ENCODE assay signal across 8 mouse cellular contexts in genomic region chr11:60273273-60273805, GRCm38 (mm10). TPM values are rescaled to one million over a fixed set of nuclear protein-coding genes. Genes with fewer than 3 reads are reported as not detected.
A peak's percentile ranks its signal among the peaks of the same experiment; 100 is the strongest.
DNase-seq lines count a peak whose midpoint lies in the region; ATAC-seq lines count a peak whose summit lies in the region.

No protein-coding gene starts in this region.

- WGBS in hindbrain, embryonic 10.5 days, result 64% methylated on average over 5 of the region's 5 CpGs

- no peak overlapping the region for H3K4me3 ChIP-seq in hindbrain, embryonic 10.5 days

- H3K27ac ChIP-seq in hindbrain, embryonic 10.5 days, result peak overlapping the region; percentile 51

- H3K36me3 ChIP-seq in hindbrain, embryonic 10.5 days, result 0 out of 2 replicates have a peak, but pooled peaks cover 4% of the 10 kb centered on the region

- no peaks in the 10 kb centered on the region for H3K9me3 ChIP-seq in hindbrain, embryonic 10.5 days

- peaks cover 15% of the 10 kb centered on the region; the same call in 1 of the 2 replicates for H3K4me1 ChIP-seq in hindbrain, embryonic 10.5 days (replicated peaks)

- DNase-seq in kidney, postnatal 10 days, result peak; percentile 47
- no peak for DNase-seq in kidney, postnatal 36 days
- peak; percentile 75 to 82 for DNase-seq in adrenal gland, postnatal 36 days
- peak; percentile 37 for DNase-seq in hindbrain, embryonic 10.5 days (ENCODE audit: low spot score)
- DNase-seq in lung, postnatal 36 days, result peak; percentile 57
- DNase-seq in layer of hippocampus, postnatal 36 days, result no peak

- ATAC-seq in inflammation-experienced regulatory T-cells, adult 6 months, result no peak
- no peak for ATAC-seq in frontal cortex, adult (ENCODE audit: low TSS enrichment)

- no peaks in the 10 kb centered on the region for H3K27me3 ChIP-seq in hindbrain, embryonic 10.5 days (ENCODE audit: insufficient read depth, poor library complexity, severe bottlenecking)

RNA-seq across cellular contexts. Expression of gene Srebf1, which starts 51.0 kb away (rescaled TPM):
- total RNA-seq in adrenal gland, postnatal 36 days (2021), result 100 to 1,000 TPM; 160 to 181 TPM
- polyA plus RNA-seq in hindbrain, embryonic 10.5 days (2016; fragmentation: Nextera tagmentation; extraction: Ambion mirVana), result 45.0 and 55.8 TPM in 2 replicates
- polyA plus RNA-seq in inflammation-experienced regulatory T-cells, adult 6 months (2017; shearing (Covaris generic)), result 10 to 100 TPM; 21.7 to 26.7 (median 24.3) TPM
- 10 to 100 TPM; 47.1 to 56.2 TPM for total RNA-seq in layer of hippocampus, postnatal 36 days (2021)

Comparison
In these comparisons a context has a peak if more than half of its experiments do, and no peak if none do; other contexts are left out.
1. DNase-seq: peak in kidney, postnatal 10 days (single experiment), adrenal gland, postnatal 36 days (2 of 2), hindbrain, embryonic 10.5 days (single experiment) and lung, postnatal 36 days (single experiment); none in kidney, postnatal 36 days (0 of 2) and layer of hippocampus, postnatal 36 days (0 of 2).